Mouse (Mus musculus): ENCODE data around the gene Mical3.

Mical3 gene

DNA sequence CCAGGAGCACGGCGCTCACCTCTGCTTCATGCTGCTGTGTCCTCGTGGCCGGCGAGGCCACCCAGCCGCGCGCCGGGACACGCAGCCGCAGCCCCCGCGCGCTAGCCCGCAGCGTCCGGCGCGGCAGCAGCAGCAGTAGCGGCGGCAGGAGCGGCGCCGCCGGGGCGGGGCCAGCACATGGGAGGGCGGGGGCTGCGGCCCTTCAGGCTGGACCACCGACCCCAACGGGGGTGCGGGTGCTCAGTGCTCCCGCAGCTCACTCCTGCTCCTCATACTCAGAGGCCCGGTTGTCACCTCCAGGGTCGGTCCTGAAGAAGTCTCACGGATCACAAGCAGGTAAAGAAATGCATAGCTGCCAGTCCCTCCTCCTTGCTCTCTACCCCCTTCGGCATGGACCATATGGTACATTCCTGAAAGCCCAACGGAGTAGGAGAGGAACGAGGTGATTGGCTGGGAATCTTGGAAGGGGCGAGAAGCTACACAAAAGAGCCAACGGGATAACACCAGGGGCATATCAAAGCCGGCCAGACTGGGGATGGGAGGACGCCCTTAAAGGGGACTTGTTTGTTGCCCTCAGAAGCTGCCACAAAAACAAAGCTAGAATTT is 20.7 kb downstream of the Mical3 start:
- peak; percentile 86 to 93 for DNase-seq (ENCODE audit: low spot score in 2 of 2)

GRCm38 (mm10) chr6:121109181-121109981 is 21.4 kb downstream of the Mical3 start:
- DNase-seq (ENCODE audit: low spot score in 2 of 2): peak; percentile 43 to 79

DNA sequence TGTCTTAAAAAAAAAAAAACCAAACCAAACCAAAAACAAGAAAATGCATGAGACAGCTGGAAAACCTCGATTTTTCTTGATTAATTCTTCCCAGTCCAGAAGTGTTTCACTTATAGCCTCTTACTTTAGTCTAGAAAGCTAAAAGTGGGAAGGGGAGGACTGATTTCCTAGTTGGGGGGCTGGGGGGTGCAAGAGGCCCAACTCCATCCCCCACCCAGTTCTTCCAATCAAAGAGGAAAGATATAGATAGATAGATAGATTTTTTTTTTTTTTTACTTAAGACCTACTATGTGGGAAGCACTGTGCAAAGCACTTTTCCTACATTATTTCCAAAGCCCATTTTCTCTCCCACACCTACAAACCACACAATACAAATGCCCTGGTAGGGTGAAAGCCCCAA is 22.7 kb downstream of the Mical3 start:
- no peak for DNase-seq (ENCODE audit: low spot score in 2 of 2)

- DNase-seq (ENCODE audit: low spot score in 2 of 2): no peak
Observed at GRCm38 (mm10) chr6:121106711-121107405, 23.9 kb downstream of the Mical3 start.

DNA sequence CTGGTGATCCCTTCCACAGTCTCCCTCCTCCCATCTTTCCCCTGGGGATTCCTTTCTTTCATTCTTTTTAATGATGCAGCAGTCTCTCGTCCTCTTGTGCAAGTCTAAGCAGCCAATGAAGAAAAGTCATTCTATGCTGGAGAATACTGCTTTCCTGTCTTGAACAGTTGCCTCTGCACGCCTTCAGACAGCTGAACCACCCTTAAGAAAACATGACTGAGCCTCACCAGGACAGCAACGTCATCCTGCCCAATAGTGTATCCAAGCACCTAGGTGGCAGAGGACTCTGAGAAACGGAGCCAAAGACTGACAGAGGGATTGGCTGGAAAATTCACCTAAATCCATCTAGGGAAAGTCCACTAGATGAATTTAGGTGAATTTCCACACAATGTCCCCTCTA is 25.1 kb downstream of the Mical3 start:
- no peak for DNase-seq (ENCODE audit: low spot score in 2 of 2)

DNA sequence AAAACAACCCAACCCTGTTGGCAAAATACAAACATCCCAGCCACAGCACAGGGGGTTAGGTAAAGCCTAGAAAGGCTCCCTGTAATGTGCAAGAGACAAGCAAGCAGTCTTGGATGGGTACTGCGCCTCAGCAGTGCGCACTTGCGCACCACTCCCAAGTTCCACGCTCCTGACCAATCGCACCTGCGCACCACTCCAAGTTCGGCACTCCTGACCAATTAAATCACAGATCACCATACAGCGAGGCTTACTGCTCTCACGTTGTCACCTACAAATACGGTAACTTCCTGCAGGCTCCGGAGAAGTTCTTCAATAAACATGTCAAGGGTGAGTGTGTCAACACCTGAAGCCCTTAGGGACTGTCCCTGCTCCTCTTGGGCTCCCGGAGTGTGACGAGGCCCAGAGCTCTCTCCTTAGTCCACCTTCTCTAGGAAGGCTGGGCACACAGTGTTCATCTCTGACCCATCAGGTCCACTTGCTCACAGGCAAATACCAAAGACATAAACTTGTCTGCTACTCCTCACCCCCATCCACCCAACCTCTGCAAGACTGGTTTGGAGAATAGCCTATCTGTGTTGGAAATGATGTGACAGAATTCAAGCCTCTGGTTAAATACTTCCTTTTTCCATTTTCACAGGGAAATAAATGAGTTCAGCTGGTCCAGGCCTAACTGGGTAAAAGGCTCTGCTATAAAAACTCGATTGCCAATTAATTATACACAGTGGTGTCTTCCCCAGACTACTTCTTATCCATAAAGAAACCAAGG is 27.2 kb downstream of the Mical3 start:
- no peak for DNase-seq (ENCODE audit: low spot score in 2 of 2)

DNA sequence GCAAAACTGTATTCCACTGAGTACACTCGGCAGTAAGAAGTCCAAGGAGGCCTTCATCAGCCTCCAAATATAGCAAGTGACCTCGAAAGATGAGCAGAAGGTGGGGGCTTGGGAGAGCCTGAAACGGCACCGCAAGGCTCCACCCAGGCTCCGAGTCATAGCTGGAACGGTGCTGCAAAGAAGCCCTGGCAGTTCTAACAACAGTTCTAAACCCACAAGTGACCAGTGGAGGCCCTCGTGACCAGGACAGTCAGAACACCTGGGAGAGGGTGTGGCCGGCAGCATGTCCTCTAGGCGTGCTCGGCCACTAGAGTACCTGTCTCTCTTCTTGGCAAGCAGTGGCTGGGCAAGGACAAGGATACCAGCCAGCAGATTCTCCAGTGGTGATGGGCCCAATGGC is 27.9 kb downstream of the Mical3 start:
- DNase-seq (ENCODE audit: low spot score in 2 of 2): no peak

DNA sequence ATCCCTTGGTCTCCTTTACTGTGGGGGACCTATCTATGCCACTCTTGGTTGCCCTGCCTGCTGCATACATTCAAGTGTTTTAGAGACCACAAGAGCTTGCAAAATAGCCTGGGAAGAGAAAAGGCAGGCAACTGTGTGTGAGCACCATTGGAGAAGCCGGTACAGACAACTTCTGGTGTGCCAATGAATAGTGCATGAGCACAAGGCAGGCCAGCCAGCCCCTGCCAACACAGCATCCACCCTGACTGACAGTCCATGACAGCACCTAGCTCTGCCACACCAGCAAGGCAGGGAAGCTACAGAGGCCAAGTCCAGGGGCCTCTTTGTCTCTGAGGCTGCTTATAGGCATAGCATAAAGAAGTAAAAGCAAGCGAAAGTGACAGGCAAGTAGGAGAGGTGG is 28.7 kb downstream of the Mical3 start:
- DNase-seq (ENCODE audit: low spot score in 2 of 2): peak in 1 of 2 experiments; percentile 61

- no peak for DNase-seq (ENCODE audit: low spot score in 2 of 2)
Observed at GRCm38 (mm10) chr6:121101201-121101600, 29.6 kb downstream of the Mical3 start.

GRCm38 (mm10) chr6:121099831-121100230 is 31.0 kb downstream of the Mical3 start:
- DNase-seq (ENCODE audit: low spot score in 2 of 2): no peak

- no peak for DNase-seq (ENCODE audit: low spot score in 2 of 2)
Observed at GRCm38 (mm10) chr6:121099228-121099608, 31.6 kb downstream of the Mical3 start.

GRCm38 (mm10) chr6:121098511-121099227 is 32.1 kb downstream of the Mical3 start:
- no peak for DNase-seq (ENCODE audit: low spot score in 2 of 2)

DNA sequence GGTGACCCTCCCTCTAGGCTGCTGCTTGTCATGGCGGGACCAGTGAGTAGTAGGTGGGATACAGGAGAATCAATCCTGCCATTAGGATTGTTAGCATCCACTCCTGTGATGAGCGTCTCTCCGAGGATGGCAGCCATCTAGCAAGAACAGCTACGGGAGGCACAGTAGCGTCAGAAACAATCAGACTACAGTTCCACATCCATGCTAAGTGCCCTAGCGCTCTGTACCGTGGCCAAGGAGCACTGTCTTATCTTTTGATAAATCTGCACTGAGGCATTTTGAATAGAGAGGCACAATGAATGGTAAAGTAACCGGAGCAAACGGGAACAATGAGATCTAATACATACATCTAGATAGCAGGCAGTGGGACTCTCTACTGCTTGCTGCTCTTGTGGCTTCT is 32.7 kb downstream of the Mical3 start:
- DNase-seq (ENCODE audit: low spot score in 2 of 2): no peak

GRCm38 (mm10) chr6:121096862-121097261 is 33.9 kb downstream of the Mical3 start:
- DNase-seq (ENCODE audit: low spot score in 2 of 2): no peak

GRCm38 (mm10) chr6:121096390-121096789 is 34.4 kb downstream of the Mical3 start:
- no peak for DNase-seq (ENCODE audit: low spot score in 2 of 2)

DNA sequence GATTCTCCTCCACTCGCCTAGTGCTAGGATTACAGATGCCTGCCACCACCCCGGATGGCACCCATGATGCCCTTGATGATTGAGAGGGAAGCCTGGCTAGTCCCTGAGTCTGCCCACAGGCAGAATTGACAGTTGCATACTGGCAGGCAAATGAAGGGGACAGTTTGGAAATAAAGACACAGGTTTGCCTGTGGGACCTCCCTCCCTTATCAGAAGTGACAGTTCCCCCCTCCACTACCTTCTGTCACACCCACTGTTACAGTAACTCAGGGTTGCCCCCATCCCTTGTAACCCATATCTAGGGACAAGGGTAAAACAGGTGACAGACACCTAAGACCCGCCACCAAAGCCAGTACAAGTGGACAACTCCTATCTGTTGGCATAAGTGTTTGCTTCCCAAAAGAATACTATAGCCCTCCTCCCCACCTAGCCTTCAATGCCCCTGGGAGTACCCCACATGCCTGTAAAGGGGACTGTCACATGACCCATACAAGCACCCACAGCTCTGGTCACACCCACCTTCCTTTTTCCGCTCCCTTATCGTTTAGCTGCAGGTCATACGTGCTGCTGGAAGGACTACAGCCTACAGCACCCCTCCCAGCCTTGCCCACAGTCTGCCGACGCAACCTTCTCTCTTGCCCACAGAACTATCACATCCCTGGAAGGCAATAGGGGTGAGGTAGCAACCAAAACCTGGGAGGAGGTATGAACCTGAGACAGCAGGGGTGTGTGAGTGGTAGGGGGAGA is 37.0 kb downstream of the Mical3 start:
- DNase-seq (ENCODE audit: low spot score in 2 of 2): peak; percentile 76 to 80

- DNase-seq (ENCODE audit: low spot score in 2 of 2): no peak
Observed at GRCm38 (mm10) chr6:121090786-121091185, 40.0 kb downstream of the Mical3 start.

DNA sequence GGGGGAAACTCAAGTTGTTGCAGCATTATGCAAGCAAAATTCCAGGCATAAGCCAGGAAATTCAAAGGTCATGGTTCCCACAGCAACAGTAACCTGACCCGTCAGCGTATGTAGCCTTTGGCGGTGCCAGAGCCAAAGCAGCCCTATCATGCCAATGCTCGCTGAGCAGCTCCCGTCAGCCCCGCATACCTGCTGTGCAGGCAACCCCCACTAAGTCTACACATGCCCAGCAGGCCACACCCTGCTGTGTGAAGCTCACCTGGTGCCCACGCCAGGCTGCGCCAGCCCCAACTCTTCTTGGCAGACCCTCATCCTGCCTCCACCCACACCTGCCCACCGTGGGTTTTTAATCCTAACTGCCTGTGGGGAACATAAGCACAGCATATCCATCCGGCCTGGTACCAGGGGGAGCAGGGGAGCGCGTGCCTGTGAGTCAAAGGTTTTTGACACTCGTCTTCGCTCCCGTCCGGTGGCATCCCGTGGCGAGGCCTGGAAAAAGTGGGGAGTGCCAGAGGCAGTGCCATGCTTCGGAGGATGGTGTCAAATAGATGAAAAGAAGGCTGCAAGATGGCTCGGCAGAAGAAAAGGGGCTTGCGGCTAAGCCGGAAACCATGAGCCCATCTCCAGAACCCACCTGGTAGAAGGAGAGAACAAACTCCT is 43.1 kb downstream of the Mical3 start:
- no peak for DNase-seq (ENCODE audit: low spot score in 2 of 2)

- DNase-seq (ENCODE audit: low spot score in 2 of 2): no peak
Observed at GRCm38 (mm10) chr6:121087127-121087526, 43.7 kb downstream of the Mical3 start.

DNA sequence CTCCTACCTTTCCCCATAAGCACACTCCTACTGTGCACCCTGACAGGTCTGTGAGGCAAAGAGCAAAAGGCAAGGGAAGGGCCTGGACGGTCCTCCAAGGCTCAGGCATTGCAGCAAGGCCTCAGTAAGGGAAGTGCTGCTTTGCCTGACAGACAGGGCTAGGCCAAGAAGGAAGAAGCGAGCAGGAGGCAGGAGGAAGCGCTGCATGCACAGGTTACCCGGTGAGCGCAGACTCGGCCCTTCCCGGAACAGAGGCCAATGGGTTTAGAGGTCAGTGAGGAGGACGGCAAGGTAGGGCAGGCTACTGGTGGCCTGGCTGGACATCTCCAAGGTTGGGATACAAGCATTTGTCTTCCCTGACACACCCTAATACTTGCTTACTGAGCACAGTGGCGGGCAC is 44.6 kb downstream of the Mical3 start:
- no peak for DNase-seq (ENCODE audit: low spot score in 2 of 2)

All from spleen, postnatal 4 days (tissue).